Comparison of ENCODE assay signal across 9 mouse cellular contexts in the genomic region with DNA sequence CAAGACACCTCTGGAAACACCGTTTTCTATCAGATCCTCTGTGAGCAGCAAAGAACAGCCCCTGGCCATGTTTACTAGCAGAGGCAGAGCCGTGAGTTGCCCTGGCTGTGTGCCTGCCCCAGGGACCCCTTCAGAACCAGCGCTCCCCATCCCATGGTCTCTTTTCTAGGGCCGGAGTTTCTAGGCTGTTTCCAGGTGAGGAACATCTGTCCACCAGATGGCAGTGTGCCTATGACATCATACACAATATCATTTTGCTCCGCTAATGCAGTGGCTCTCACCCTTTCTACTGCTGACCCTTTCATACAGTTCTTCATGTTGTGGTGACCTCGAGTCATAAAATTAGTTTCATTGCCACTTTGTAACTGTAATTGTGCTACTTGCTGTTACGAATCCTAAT. TPM values are rescaled to one million over a fixed set of nuclear protein-coding genes. Genes with fewer than 3 reads are reported as not detected.
A peak's percentile ranks its signal among the peaks of the same experiment; 100 is the strongest.
DNase-seq lines count a peak whose midpoint lies in the region; ATAC-seq and TF ChIP-seq lines count a peak whose summit lies in the region.
"Had no signal": no experiment of that assay in that cellular context is flagged by ENCODE, and none has a peak within 500 bp of the region (broad histone marks: within the 10 kb centered on the region; RNA-seq: fewer than 3 reads in every experiment).

No protein-coding gene starts in this region.

- no peaks in the 10 kb centered on the region for H3K9me3 ChIP-seq in forebrain, embryonic 12.5 days
- H3K9me3 ChIP-seq in liver, postnatal 0 days (ENCODE audit: low read length): no peaks in the 10 kb centered on the region
- H3K9me3 ChIP-seq: heart, embryonic 15.5 days had no signal

- H3K4me1 ChIP-seq in forebrain, embryonic 12.5 days: peaks cover 8% of the 10 kb centered on the region
- H3K4me1 ChIP-seq in liver, postnatal 0 days (ENCODE audit: insufficient read depth): peaks cover 8% of the 10 kb centered on the region
- peaks cover 8% of the 10 kb centered on the region; the same call in 1 of the 2 replicates for H3K4me1 ChIP-seq in small intestine, adult 2 months (ENCODE audit: control insufficient read depth, insufficient read depth, insufficient read length, low read length)
- H3K4me1 ChIP-seq: heart, embryonic 15.5 days had no signal

- ATAC-seq in forebrain, embryonic 12.5 days (ENCODE audit: low FRiP score): peak; percentile 45; the same call in 1 of the 2 replicates
- ATAC-seq in liver, postnatal 0 days: no peak
- no peak for ATAC-seq in inflammation-experienced regulatory T-cells, adult 6 months

- DNase-seq in gastrocnemius, adult 18-20 months (ENCODE audit: low spot score): peak; percentile 12
- no peak for DNase-seq in gastrocnemius, postnatal 14 days
- peak; percentile 46 for DNase-seq in right cerebral cortex, postnatal 4 days
- no peak for DNase-seq in right cerebral cortex, adult 18-20 months
- DNase-seq in liver, postnatal 0 days: peak; percentile 47

- intact Hi-C loops in gastrocnemius, postnatal 14 days (cut with DNase I; ENCODE audit: low total_unique reads): no loop called here

- peak; percentile 74 for TF ChIP-seq CTCF in liver, postnatal 0 days (IDR thresholded peaks at IDR 0.05; ENCODE audit: low read depth)
- TF ChIP-seq CTCF in small intestine, adult 2 months (IDR thresholded peaks at IDR 0.05; ENCODE audit: extremely low read depth, insufficient read length, insufficient replicate concordance, low read depth, low read length): peak; percentile 33; the same call in 1 of the 2 replicates

- H3K4me2 ChIP-seq in forebrain, embryonic 12.5 days: no peak overlapping the region
- H3K4me2 ChIP-seq in liver, postnatal 0 days (ENCODE audit: low read depth, low read length): no peak overlapping the region
- H3K4me2 ChIP-seq: heart, embryonic 15.5 days had no signal

- no peak for TF ChIP-seq EP300 in liver, postnatal 0 days (IDR thresholded peaks at IDR 0.05; ENCODE audit: low read depth)

- H3K4me3 ChIP-seq in forebrain, embryonic 12.5 days (replicated peaks): no peak overlapping the region
- H3K4me3 ChIP-seq in liver, postnatal 0 days (ENCODE audit: low read depth, low read length): no peak overlapping the region
- H3K4me3 ChIP-seq in small intestine, adult 2 months (ENCODE audit: low read depth, low read length): no peak overlapping the region
- H3K4me3 ChIP-seq: heart, embryonic 15.5 days had no signal

- no peaks in the 10 kb centered on the region for H3K36me3 ChIP-seq in forebrain, embryonic 12.5 days (replicated peaks)
- H3K36me3 ChIP-seq in liver, postnatal 0 days (replicated peaks; ENCODE audit: insufficient read depth, low read length): no peaks in the 10 kb centered on the region
- H3K36me3 ChIP-seq in small intestine, adult 2 months (ENCODE audit: control insufficient read depth, insufficient read depth, low read length): no peaks in the 10 kb centered on the region
- H3K36me3 ChIP-seq: heart, embryonic 15.5 days had no signal

- no peaks in the 10 kb centered on the region for H3K27me3 ChIP-seq in forebrain, embryonic 12.5 days
- H3K27me3 ChIP-seq in liver, postnatal 0 days (ENCODE audit: insufficient read depth, low read length): no peaks in the 10 kb centered on the region
- no peaks in the 10 kb centered on the region for H3K27me3 ChIP-seq in small intestine, adult 2 months (ENCODE audit: control insufficient read depth, insufficient read depth, low read length)

- no peak for TF ChIP-seq POLR2A in small intestine, adult 2 months (IDR thresholded peaks at IDR 0.05; ENCODE audit: low read depth, low read length)

- H3K27ac ChIP-seq in forebrain, embryonic 12.5 days: no peak overlapping the region
- no peak overlapping the region for H3K27ac ChIP-seq in liver, postnatal 0 days (ENCODE audit: low read depth)
- no peak overlapping the region for H3K27ac ChIP-seq in small intestine, adult 2 months (ENCODE audit: insufficient read depth, low read depth, low read length)
- H3K27ac ChIP-seq: heart, embryonic 15.5 days had no signal

- WGBS in forebrain, embryonic 12.5 days: 46% methylated on average over 7 of the region's 7 CpGs
- 28% methylated on average over 7 of the region's 7 CpGs for WGBS in liver, postnatal 0 days (ENCODE audit: insufficient replicate concordance)
- 38% methylated on average over 7 of the region's 7 CpGs for WGBS in small intestine, adult 2 months

- no peak overlapping the region for H3K9ac ChIP-seq in forebrain, embryonic 12.5 days
- H3K9ac ChIP-seq in liver, postnatal 0 days (replicated peaks): no peak overlapping the region
- H3K9ac ChIP-seq: heart, embryonic 15.5 days had no signal

RNA-seq across cellular contexts. Expression of a gene that starts 34.2 kb away (rescaled TPM):
- under 1 TPM; 0.26 to 0.27 TPM for total RNA-seq in gastrocnemius, adult 18-20 months (2021)
- under 1 TPM; 0.13 to 0.29 TPM for total RNA-seq in gastrocnemius, postnatal 14 days (2021)
- polyA plus RNA-seq in forebrain, embryonic 12.5 days (2016; fragmentation: Nextera tagmentation; extraction: Ambion mirVana): 0.08 TPM in 1 of 2 replicates, not detected in the other
- polyA plus RNA-seq in liver, postnatal 0 days (2015; fragmentation: Nextera tagmentation; extraction: Ambion mirVana): 0.02 and 0.05 TPM in 2 replicates
- 2.0 and 2.1 TPM in 2 replicates for polyA plus RNA-seq in small intestine, adult 2 months (2012; rRNA removed)
- polyA plus RNA-seq in inflammation-experienced regulatory T-cells, adult 6 months (2017; shearing (Covaris generic)): 1 to 10 TPM in 1 of 3 experiments, under 1 TPM in 2; 0.53 to 1.6 (median 0.66) TPM

Comparison
In these comparisons a context has a peak if more than half of its experiments do, and no peak if none do; other contexts are left out.
1. DNase-seq: peak in gastrocnemius, adult 18-20 months (single experiment), right cerebral cortex, postnatal 4 days (single experiment) and liver, postnatal 0 days (single experiment); none in gastrocnemius, postnatal 14 days (single experiment) and right cerebral cortex, adult 18-20 months (single experiment).